Mouse (Mus musculus) activated CD4-positive, CD25-positive, alpha-beta regulatory T cell, adult 4 months (primary cell): Measurements from ENCODE around the gene Klhl3. TPM values are rescaled to one million over a fixed set of nuclear protein-coding genes. Genes with fewer than 3 reads are reported as not detected.
A peak's percentile ranks its signal among the peaks of the same experiment; 100 is the strongest.
"Not testable (repeated sequence)": the region's sequence is repeated elsewhere in the genome, so short reads cannot be mapped to it uniquely, and the experiment has no call there.

Experiments used
- ATAC-seq: one replicate; pipeline ENCODE4 v1.8.0; 2017
- polyA plus RNA-seq, 2 experiments: library from polyadenylated mRNA; unstranded; fragments of 100-300 nt; shearing (Covaris generic); gene quantifications; one replicate each; pipeline ENCODE4 v1.2.1; 2017

Gene Klhl3
- 1 to 10 TPM; 7.0 to 9.8 TPM for polyA plus RNA-seq

GRCm38 (mm10) chr13:58113061-58113900, at the start of gene Klhl3:
Gene Klhl3 (minus strand): TSS chr13:58113592.
- ATAC-seq: peak; percentile 81

- ATAC-seq: no peak
Measured at GRCm38 (mm10) chr13:58160761-58161160, 47.4 kb upstream of the Klhl3 start.

DNA sequence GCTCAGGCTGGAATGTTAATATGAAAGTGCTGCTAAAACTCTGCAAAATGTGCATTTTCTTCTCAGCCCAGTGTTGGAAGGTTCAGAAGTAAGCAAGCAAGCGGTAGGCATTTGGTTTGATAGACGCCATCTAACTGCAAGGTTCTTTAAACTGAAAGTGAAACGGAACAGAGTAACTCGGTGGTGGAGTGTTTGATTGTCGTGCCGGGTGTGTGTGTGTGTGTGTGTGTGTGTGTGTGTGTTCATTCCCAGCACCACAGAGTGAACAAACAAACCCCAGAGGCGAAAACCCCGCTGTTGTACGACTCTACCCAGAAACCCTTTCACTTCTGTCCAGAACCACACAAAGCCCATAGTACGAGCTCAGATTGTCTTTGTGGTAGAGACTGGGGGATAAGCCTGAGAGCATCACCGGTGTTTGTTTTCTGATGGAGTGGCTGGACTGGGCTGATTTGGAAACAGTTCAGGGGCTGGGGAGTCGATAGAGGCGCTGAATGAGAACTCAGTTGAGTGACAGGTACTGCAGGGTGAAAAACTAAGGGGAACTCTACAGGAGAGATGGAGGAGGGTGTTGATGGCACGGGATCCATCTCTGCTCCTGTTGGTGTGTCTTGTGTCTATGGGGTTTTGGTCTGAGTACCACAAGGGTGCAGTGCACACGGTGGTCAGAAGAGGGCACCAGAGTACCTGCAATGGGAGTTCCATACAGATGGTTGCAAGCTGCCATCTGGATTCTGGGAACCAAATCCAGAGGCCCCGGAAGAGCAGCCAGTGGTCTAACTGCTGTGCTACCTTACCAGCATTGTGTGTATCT, 44.9 kb upstream of the Klhl3 start:
- ATAC-seq: peak; percentile 78

GRCm38 (mm10) chr13:58157447-58158098, 44.2 kb upstream of the Klhl3 start, which contains the start of gene Idnk:
Gene Idnk (plus strand): TSS chr13:58157649.
- ATAC-seq: peak; percentile 68

DNA sequence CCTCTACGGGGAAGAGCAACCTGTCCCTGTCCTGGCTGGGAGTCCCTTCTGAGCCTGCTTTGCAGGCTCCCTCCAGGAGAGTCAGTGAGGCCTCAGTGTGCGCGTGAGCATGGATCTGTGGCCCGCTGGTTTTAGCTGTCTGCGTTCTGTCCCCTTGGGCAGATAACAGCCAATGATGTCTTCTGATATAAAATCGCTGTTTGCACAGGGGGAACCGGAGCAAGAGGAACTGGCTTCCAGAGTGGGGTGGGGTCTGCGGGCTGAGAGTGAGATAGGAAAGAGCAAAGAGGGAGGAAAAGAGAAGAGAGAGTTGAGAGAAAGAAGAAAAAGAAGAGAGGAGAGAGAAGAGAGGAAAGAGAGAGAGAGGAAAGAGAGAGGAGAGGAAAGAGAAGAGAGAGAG, 43.6 kb upstream of the Klhl3 start:
- ATAC-seq: no peak

DNA sequence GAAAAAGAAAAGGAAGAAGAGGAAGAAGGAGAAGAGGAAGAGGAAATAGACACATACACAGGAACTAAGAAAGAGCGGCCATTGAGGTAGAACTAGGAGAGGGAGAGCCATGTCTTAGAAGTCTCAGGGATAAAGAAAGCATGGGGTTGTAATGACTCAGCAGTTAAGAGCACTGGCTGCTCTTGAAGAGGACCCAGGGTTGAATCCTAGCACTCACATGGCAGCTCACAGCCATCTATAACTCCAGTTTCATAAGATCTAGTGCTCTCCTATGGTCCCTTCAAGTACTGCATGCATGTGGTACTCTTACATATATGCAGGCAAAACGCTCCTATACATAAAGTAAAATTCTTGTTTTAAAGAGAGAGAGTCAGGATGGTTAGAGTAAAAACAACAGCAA, 42.6 kb upstream of the Klhl3 start:
- no peak for ATAC-seq

GRCm38 (mm10) chr13:58150442-58150841, 37.0 kb upstream of the Klhl3 start:
- no peak for ATAC-seq

DNA sequence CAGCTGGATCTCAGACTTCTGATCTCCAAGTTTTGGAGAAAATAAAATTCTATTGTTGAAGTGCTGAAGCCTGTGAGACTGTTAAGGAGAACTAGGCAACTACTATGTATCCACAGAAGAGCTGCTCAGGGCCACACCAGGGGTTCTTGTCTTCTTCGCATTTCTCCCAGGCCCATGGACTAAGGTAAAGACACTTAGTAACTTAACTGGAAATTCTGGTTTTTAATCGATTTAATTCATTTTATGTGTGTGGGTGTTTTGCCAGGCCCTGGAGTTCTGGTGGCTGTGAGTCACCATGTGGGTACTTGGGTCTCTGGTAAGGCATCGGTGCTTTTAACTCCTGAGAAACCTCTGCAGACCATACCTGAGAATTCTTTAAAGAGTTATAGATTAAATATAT, 36.2 kb upstream of the Klhl3 start:
- no peak for ATAC-seq

- peak; percentile 68 for ATAC-seq
Measured at GRCm38 (mm10) chr13:58149033-58149558, 35.7 kb upstream of the Klhl3 start.

DNA sequence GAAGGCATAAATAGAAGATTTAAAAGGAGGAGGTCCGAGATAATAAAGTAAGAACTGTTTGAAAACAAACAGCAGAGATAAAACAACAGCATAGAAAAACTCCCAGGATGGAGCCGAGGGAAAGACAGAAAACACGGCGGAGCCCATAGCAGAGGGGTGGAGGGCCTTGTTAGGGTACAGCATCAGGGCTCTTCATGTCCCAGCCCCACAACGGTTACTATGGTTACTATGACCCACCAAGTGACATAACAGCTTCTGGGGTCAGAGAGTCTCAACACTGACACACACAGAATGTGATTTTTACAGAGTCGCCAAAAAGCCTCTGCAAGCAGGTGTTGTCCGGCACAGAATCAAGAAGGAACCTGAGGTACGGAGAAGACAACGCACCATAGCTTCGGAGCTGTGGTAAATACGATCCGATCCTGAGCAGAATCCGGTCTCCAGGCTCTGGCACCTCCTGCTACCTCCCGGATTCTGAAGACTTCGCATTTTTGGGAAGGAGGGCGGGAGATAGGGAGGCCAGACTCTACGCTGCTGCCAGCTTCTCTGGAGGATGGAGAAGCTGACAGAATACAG, 35.0 kb upstream of the Klhl3 start:
- ATAC-seq: peak; percentile 43

DNA sequence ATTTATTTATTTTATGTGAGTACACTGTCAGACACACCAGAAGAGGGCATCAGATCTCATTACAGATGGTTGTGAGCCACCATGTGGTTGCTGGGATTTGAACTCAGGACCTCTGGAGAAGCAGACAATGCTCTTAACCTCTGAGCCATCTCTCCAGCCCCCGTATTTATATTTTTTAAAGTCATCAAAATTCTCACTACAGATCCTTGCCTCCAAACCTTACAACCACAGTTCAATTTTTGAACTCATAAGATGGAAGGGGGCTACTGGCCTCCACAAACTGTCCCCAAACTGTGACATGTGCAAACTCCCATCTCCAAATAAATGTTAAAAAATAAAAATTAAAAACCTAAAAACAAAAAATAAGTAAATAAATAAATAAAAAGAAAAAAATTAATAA, 34.4 kb upstream of the Klhl3 start:
- ATAC-seq: no peak

DNA sequence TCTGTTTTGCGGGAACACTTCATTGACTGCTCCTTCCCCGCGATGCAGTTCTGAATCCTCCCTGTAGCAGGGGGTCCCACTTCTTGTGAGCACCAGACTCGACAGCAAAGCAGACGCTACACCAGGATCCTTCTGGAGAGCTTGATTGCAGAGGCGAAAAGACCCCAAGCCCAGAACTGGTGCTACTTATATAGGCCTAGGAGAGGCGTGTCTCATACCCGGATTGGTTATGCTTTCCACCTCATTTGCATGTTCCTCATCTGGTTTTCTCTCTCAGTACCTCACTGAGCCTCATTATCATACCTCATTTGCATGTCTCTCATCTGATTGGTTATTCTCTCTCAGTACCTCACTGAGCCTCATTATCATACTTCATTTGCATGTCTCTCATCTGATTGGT, 33.2 kb upstream of the Klhl3 start:
- not testable (repeated sequence) for ATAC-seq

GRCm38 (mm10) chr13:58131692-58132091, 18.3 kb upstream of the Klhl3 start:
- no peak for ATAC-seq

GRCm38 (mm10) chr13:58129687-58130246, 16.4 kb upstream of the Klhl3 start:
- no peak for ATAC-seq

DNA sequence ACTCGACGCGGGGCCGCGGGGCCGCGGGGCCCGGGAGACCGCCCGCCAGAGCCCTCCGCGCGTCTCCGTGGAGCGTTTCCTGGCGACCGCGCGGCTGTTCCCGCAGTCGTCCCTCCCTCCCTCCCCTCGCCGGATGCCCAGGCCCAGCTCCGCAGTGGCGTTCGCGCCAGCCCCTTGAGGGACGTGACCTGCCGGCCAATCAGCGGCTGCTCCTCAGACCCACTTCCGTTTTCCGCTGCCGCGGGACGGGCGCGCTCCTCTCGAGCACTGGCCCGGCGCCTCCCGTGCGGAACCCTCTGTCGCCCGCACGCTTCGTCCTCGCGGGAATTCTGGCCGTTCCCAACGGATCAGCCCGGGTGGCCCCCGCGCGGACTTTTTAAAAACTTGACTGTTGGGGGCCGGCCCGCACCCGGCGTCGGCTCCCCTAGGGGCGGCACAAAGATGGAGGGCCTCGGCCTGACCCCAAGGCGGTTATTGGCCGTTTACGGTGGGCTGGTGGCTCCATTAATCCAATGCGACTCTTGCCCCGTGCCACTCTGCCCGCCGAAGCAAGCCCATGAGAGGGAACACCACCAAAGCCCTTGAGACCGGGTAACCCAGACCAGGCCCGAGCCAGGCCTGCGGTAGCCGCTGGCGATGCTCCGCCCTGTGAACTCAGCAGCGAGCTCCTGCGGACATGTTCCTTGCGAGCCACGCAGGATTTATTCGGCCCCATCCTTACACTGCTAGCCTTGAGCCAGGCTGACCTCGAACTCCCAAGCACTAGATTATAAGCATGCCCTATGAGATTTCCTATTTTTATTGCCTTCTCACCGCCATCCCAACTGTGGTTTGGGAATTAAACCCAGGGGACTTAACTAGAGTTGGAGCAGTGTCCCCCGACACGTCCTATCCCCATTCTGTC, 15.6 kb upstream of the Klhl3 start:
- peak; percentile 78 for ATAC-seq

- peak; percentile 73 for ATAC-seq
Measured at GRCm38 (mm10) chr13:58128396-58128767, 15.0 kb upstream of the Klhl3 start, which contains the start of gene Hnrnpa0. Gene Hnrnpa0 (minus strand): TSS chr13:58128556.

DNA sequence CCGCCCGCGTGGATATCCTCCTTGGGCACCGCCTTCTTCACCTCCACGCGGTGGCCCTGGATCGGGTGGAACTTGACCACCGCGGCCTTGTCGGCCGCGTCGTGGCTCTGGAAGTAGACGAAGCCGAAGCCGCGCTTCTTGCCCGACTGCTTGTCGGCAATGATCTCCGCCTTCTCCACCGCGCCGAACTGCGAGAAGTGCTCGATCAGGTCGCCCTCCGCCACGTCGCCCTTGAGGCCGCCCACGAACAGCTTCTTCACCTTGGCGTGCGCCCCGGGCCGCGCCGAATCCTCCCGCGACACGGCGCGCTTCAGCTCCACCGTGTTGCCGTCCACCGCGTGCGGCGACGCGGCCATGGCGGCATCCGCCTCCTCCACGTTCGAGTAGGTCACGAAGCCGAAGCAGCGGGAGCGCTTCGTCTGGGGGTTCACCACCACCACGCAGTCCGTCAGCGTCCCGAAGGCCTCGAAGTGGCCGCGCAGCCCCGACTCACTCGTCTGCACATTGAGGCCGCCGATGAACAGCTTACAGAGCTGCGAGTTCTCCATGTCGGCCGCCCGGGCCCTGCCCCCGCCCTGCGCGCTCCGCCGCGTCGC, 14.5 kb upstream of the Klhl3 start:
- peak; percentile 8 for ATAC-seq

DNA sequence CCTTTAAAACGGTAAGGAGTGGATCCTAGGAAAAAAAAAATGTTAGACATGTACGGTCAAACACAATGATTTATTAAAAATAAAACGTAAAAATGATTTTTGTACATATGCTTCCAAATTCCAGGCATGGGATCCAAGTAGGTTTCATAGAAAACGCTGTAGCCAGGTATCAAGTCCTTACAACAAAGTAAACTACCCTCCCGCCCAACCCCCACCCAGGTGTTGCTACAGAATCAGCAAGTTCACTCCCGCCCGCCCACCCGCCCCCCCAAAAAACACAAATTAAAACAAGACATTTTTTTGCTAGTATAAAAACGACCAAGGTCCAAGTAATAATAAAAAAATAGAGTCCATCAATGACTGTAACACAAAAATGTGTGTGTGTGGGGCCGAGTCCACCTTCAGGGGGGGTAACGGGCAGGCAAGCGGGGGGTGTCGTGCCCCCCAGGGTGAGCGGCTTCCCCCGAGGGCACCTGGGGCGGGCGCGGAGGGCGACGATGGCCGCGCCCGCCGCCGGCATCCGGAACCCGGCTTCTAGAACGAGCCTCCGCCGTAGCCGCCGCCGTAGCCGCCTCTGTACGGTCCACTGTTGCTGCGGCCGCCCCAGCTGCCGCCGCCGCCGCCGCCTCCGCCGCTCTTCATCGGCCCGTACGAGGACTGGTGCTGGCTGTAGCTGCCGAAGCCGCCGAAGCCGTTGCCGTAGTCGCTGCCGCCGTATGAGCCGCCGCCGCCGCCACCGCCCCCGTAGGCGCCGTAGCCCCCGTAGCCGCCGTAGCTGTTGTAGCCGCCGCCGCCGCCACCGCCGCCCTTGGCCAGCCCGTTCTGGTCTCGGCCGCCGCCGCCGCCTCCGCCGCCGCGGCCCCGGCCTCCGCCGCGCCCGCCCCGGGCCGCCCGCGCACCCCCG, 13.7 kb upstream of the Klhl3 start:
- no peak for ATAC-seq

GRCm38 (mm10) chr13:58126126-58126525, 12.7 kb upstream of the Klhl3 start:
- no peak for ATAC-seq
